ENCODE assay signal across 8 mouse cellular contexts in genomic region chr4:134963021-134963776, GRCm38 (mm10). TPM values are rescaled to one million over a fixed set of nuclear protein-coding genes. Genes with fewer than 3 reads are reported as not detected.
A peak's percentile ranks its signal among the peaks of the same experiment; 100 is the strongest.
DNase-seq lines count a peak whose midpoint lies in the region; ATAC-seq and TF ChIP-seq lines count a peak whose summit lies in the region.

No protein-coding gene starts in this region.

- peak overlapping the region; percentile 28; the same call in 1 of the 2 replicates for H3K9ac ChIP-seq in heart, embryonic 11.5 days (ENCODE audit: low read depth, low read length)
- H3K9ac ChIP-seq in heart, postnatal 0 days (replicated peaks; ENCODE audit: low read depth, low read length), result no peak overlapping the region
- H3K9ac ChIP-seq in limb, embryonic 12.5 days (replicated peaks), result no peak overlapping the region

- H3K4me3 ChIP-seq in heart, embryonic 11.5 days (ENCODE audit: low read depth, low read length), result no peak overlapping the region
- peak overlapping the region; percentile 78 for H3K4me3 ChIP-seq in bone marrow, adult 2 months (replicated peaks; ENCODE audit: control insufficient read depth, low read depth, low read length)
- no peak overlapping the region for H3K4me3 ChIP-seq in heart, postnatal 0 days (ENCODE audit: low read depth, low read length)
- H3K4me3 ChIP-seq in limb, embryonic 12.5 days (replicated peaks), result peak overlapping the region; percentile 9

- H3K9me3 ChIP-seq in heart, embryonic 11.5 days (replicated peaks; ENCODE audit: control insufficient read depth, low read length), result no peaks in the 10 kb centered on the region
- no peaks in the 10 kb centered on the region for H3K9me3 ChIP-seq in heart, postnatal 0 days (replicated peaks; ENCODE audit: control insufficient read depth, low read length)
- no peaks in the 10 kb centered on the region for H3K9me3 ChIP-seq in limb, embryonic 12.5 days

- H3K27ac ChIP-seq in heart, embryonic 11.5 days (ENCODE audit: low read depth, low read length), result no peak overlapping the region
- peak overlapping the region; percentile 45 for H3K27ac ChIP-seq in bone marrow, adult 2 months (ENCODE audit: control insufficient read depth, insufficient read depth, low read depth, low read length, poor library complexity)
- H3K27ac ChIP-seq in heart, postnatal 0 days (ENCODE audit: low read depth), result no peak overlapping the region
- no peak overlapping the region for H3K27ac ChIP-seq in limb, embryonic 12.5 days

- no peak for TF ChIP-seq EP300 in heart, postnatal 0 days (IDR thresholded peaks at IDR 0.05; ENCODE audit: low read depth)

- H3K4me2 ChIP-seq in heart, embryonic 11.5 days, result peak overlapping the region; percentile 49
- peak overlapping the region; percentile 30; the same call in 1 of the 2 replicates for H3K4me2 ChIP-seq in heart, postnatal 0 days (ENCODE audit: low read depth, low read length)
- peak overlapping the region; percentile 36 for H3K4me2 ChIP-seq in limb, embryonic 12.5 days

- H3K36me3 ChIP-seq in heart, embryonic 11.5 days (ENCODE audit: control insufficient read depth, insufficient read depth, low read length), result no peaks in the 10 kb centered on the region
- H3K36me3 ChIP-seq in heart, postnatal 0 days (replicated peaks; ENCODE audit: control insufficient read depth, insufficient read depth, low read length), result no peaks in the 10 kb centered on the region
- H3K36me3 ChIP-seq in limb, embryonic 12.5 days, result no peaks in the 10 kb centered on the region

- intact Hi-C loops in heart, postnatal 36 days (cut with DNase I), result no loop called here

- WGBS in heart, embryonic 11.5 days (ENCODE audit: insufficient replicate concordance), result 25% methylated on average over 19 of the region's 19 CpGs
- WGBS in bone marrow, adult 2 months, result 7% methylated on average over 19 of the region's 19 CpGs
- WGBS in heart, postnatal 0 days, result 28% methylated on average over 19 of the region's 19 CpGs
- WGBS in limb, embryonic 12.5 days, result 27% methylated on average over 19 of the region's 19 CpGs

- peak; percentile 65 for ATAC-seq in heart, embryonic 11.5 days (replicated peaks; ENCODE audit: insufficient number of reproducible peaks, low FRiP score, low TSS enrichment)
- ATAC-seq in heart, postnatal 0 days (ENCODE audit: insufficient read depth, low read depth), result peak; percentile 47; the same call in 1 of the 2 replicates
- peak; percentile 15; the same call in 1 of the 2 replicates for ATAC-seq in limb, embryonic 12.5 days (ENCODE audit: insufficient number of reproducible peaks, insufficient read depth, low FRiP score, low TSS enrichment, low read depth)

- peaks cover 7% of the 10 kb centered on the region; the same call in 1 of the 2 replicates for H3K4me1 ChIP-seq in heart, embryonic 11.5 days (ENCODE audit: control insufficient read depth, insufficient read depth, low read length)
- peaks cover 5% of the 10 kb centered on the region; the same call in 1 of the 2 replicates for H3K4me1 ChIP-seq in bone marrow, adult 2 months (ENCODE audit: control insufficient read depth, insufficient read depth, low read length)
- no peaks in the 10 kb centered on the region for H3K4me1 ChIP-seq in heart, postnatal 0 days (ENCODE audit: control insufficient read depth, insufficient read depth)
- H3K4me1 ChIP-seq in limb, embryonic 12.5 days (replicated peaks), result peaks cover 9% of the 10 kb centered on the region; the same call in 1 of the 2 replicates

- no peak for DNase-seq in heart, postnatal 36 days
- DNase-seq in heart, postnatal 0 days (ENCODE audit: low spot score), result no peak
- peak; percentile 86 for DNase-seq in naive thymus-derived CD4-positive, alpha-beta T cell, adult 2 months (ENCODE audit: low read depth)
- DNase-seq in thymus, postnatal 25 days, result peak; percentile 71
- no peak for DNase-seq in frontal cortex, postnatal 25 days (ENCODE audit: low spot score in 2 of 2)

- TF ChIP-seq CTCF in bone marrow, adult 2 months (IDR thresholded peaks at IDR 0.05; ENCODE audit: control insufficient read depth, insufficient read depth, low read length), result peak; percentile 78
- TF ChIP-seq CTCF in heart, postnatal 0 days (IDR thresholded peaks at IDR 0.05; ENCODE audit: low read depth), result peak; percentile 40

- TF ChIP-seq POLR2A in bone marrow, adult 2 months (IDR thresholded peaks at IDR 0.05; ENCODE audit: borderline replicate concordance, control insufficient read depth, low read depth, low read length), result no peak

- peaks cover 22% of the 10 kb centered on the region for H3K27me3 ChIP-seq in heart, embryonic 11.5 days (ENCODE audit: control insufficient read depth, insufficient read depth, low read length)
- peaks cover 13% of the 10 kb centered on the region; the same call in 1 of the 2 replicates for H3K27me3 ChIP-seq in heart, postnatal 0 days (ENCODE audit: control insufficient read depth, insufficient read depth, low read length)
- peaks cover 23% of the 10 kb centered on the region for H3K27me3 ChIP-seq in limb, embryonic 12.5 days

RNA-seq across cellular contexts. Expression of gene Syf2, which starts 32.5 kb away (rescaled TPM):
- 59.5 and 61.5 TPM in 2 replicates for polyA plus RNA-seq in heart, embryonic 11.5 days (2014; fragmentation: Nextera tagmentation; extraction: Ambion mirVana)
- 10 to 100 TPM; 56.1 to 65.6 TPM for total RNA-seq in heart, postnatal 36 days (2021)
- polyA plus RNA-seq in bone marrow, adult 2 months (2011; ENCODE audit: insufficient read depth, insufficient read length, low replicate concordance, missing spikeins), result 113 and 165 TPM in 2 replicates
- 19.5 and 31.1 TPM in 2 replicates for total RNA-seq in heart, postnatal 0 days (2014; rRNA removed; ENCODE audit: low replicate concordance)
- polyA plus RNA-seq in heart, postnatal 0 days (2015; fragmentation: Nextera tagmentation; extraction: Ambion mirVana), result 66.8 and 73.3 TPM in 2 replicates
- polyA plus RNA-seq in limb, embryonic 12.5 days (2016; fragmentation: Nextera tagmentation; extraction: Ambion mirVana), result 72.9 and 73.8 TPM in 2 replicates

RNA-seq across cellular contexts. Expression of gene Rsrp1, which starts 39.8 kb away (rescaled TPM):
- polyA plus RNA-seq in heart, embryonic 11.5 days (2014; fragmentation: Nextera tagmentation; extraction: Ambion mirVana), result 331 and 353 TPM in 2 replicates
- 100 to 1,000 TPM; 129 to 206 TPM for total RNA-seq in heart, postnatal 36 days (2021)
- 590 and 975 TPM in 2 replicates for polyA plus RNA-seq in bone marrow, adult 2 months (2011; ENCODE audit: insufficient read depth, insufficient read length, low replicate concordance, missing spikeins)
- 80.5 and 85.8 TPM in 2 replicates for total RNA-seq in heart, postnatal 0 days (2014; rRNA removed; ENCODE audit: low replicate concordance)
- polyA plus RNA-seq in heart, postnatal 0 days (2015; fragmentation: Nextera tagmentation; extraction: Ambion mirVana), result 295 and 322 TPM in 2 replicates
- polyA plus RNA-seq in limb, embryonic 12.5 days (2016; fragmentation: Nextera tagmentation; extraction: Ambion mirVana), result 510 and 528 TPM in 2 replicates

RNA-seq across cellular contexts. Expression of gene Tmem50a, which starts 48.4 kb away (rescaled TPM):
- polyA plus RNA-seq in heart, embryonic 11.5 days (2014; fragmentation: Nextera tagmentation; extraction: Ambion mirVana), result 149 and 150 TPM in 2 replicates
- 10 to 100 TPM; 65.8 to 71.3 TPM for total RNA-seq in heart, postnatal 36 days (2021)
- 103 and 127 TPM in 2 replicates for polyA plus RNA-seq in bone marrow, adult 2 months (2011; ENCODE audit: insufficient read depth, insufficient read length, low replicate concordance, missing spikeins)
- total RNA-seq in heart, postnatal 0 days (2014; rRNA removed; ENCODE audit: low replicate concordance), result 111 and 117 TPM in 2 replicates
- 160 and 171 TPM in 2 replicates for polyA plus RNA-seq in heart, postnatal 0 days (2015; fragmentation: Nextera tagmentation; extraction: Ambion mirVana)
- 156 and 159 TPM in 2 replicates for polyA plus RNA-seq in limb, embryonic 12.5 days (2016; fragmentation: Nextera tagmentation; extraction: Ambion mirVana)

Comparison
In these comparisons a context has a peak if more than half of its experiments do, and no peak if none do; other contexts are left out.
1. ATAC-seq: peak in every context shown above with its lines; median percentile 65 in heart, embryonic 11.5 days; 47 in heart, postnatal 0 days; 15 in limb, embryonic 12.5 days.
2. H3K4me3 ChIP-seq: peak in bone marrow, adult 2 months (single experiment) and limb, embryonic 12.5 days (single experiment); none in heart, embryonic 11.5 days (single experiment) and heart, postnatal 0 days (single experiment).
3. DNase-seq: peak in naive thymus-derived CD4-positive, alpha-beta T cell, adult 2 months (single experiment) and thymus, postnatal 25 days (single experiment); none in heart, postnatal 36 days (0 of 2), heart, postnatal 0 days (single experiment) and frontal cortex, postnatal 25 days (0 of 2).
4. Peak in every context shown above with its lines, with median percentiles within 50 percentile points of each other: H3K4me2 ChIP-seq.